Mouse (Mus musculus) midbrain, embryonic 12.5 days (tissue): Measurements from ENCODE around the gene Efcab2. TPM values are rescaled to one million over a fixed set of nuclear protein-coding genes. Genes with fewer than 3 reads are reported as not detected.
A peak's percentile ranks its signal among the peaks of the same experiment; 100 is the strongest.
"Not testable (repeated sequence)": the region's sequence is repeated elsewhere in the genome, so short reads cannot be mapped to it uniquely, and the experiment has no call there.

Experiments
- ATAC-seq: fragments of 200-750 bp; cut with Nextera tagmentation; 2 replicates; pipeline ENCODE4 v1.8.0; 2017; ENCODE audit warnings: low read depth, moderate TSS enrichment, moderate library complexity; ENCODE audit not compliant: low FRiP score
- H3K27ac ChIP-seq: fragments of 300-500 bp; sonication (generic); replicated peaks from 2 replicates; pipeline ENCODE4 v1.5.1; 2016; ENCODE audit warnings: mild to moderate bottlenecking
- H3K27me3 ChIP-seq: fragments of 300-500 bp; sonication (generic); 2 replicates; pipeline ENCODE4 v1.6.1; 2016; ENCODE audit warnings: mild to moderate bottlenecking
- H3K36me3 ChIP-seq: fragments of 300-500 bp; sonication (generic); 2 replicates; pipeline ENCODE4 v1.6.1; 2016
- H3K4me1 ChIP-seq: fragments of 300-500 bp; sonication (generic); 2 replicates; pipeline ENCODE4 v1.6.1; 2016
- H3K4me2 ChIP-seq: fragments of 300-500 bp; sonication (generic); replicated peaks from 2 replicates; pipeline ENCODE4 v1.6.1; 2016; ENCODE audit warnings: mild to moderate bottlenecking, moderate library complexity
- H3K4me3 ChIP-seq: fragments of 300-500 bp; sonication (generic); 2 replicates; pipeline ENCODE4 v1.5.1; 2016; ENCODE audit warnings: mild to moderate bottlenecking
- H3K9ac ChIP-seq: fragments of 300-500 bp; sonication (generic); replicated peaks from 2 replicates; pipeline ENCODE4 v1.6.1; 2016; ENCODE audit warnings: mild to moderate bottlenecking, moderate library complexity
- H3K9me3 ChIP-seq: fragments of 300-500 bp; sonication (generic); 2 replicates; pipeline ENCODE4 v1.6.1; 2016; ENCODE audit warnings: mild to moderate bottlenecking
- WGBS: fragments of 180-500 bp; shearing (Covaris S2); methylation state at CpG from one replicate; pipeline ENCODE4 v1.1.7; 2016; 5-methylcytosine and 5-hydroxymethylcytosine counted together
- polyA plus RNA-seq: library from polyadenylated mRNA; unstranded; fragments of >200 nt; fragmentation: Nextera tagmentation; extraction: Ambion mirVana; gene quantifications from 2 replicates; pipeline ENCODE4 v1.2.1, GENCODE M21; 2016

Efcab2 gene
- polyA plus RNA-seq, 1 experiment from 2014 or later: 8.4 TPM

DNA sequence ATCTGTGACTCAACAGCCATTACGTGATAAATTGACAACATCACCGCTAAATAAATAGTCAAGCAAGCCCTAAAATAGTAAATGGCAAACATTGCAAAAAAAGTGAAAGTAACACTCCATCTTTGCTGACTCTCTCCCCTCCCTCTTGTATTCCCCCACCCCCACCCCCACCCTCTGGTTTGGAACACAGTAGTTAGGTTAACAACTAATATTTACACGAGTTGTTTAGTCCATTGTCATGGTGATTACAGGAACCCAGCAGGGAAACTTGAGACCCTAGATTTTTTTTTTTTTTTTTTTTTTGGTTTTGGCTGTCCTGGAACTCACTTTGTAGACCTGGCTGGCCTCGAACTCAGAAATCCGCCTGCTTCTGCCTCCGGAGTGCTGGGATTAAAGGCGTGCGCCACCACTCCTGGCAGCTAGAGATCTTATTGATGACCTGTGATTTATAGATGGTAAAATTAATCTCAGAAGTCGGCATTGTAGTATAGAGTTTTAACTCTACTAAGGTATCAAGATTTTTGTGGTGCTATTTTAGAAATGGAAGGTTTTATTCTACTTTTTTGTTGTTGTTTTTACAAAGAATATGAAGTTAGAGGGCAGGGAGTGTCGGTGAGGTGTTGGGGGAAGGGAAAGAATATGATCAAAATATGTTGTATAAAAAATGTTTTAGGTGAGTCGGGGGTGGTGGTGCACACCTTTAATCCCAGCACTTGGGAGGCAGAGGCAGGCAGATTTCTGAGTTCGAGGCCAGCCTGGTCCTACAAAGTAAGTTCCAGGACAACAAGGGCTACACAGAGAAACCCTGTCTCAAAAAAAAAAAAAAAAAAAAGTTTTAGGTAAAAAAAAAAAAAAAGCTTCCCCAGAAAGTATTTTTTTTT lies 1.1 kb downstream of the Efcab2 start:
- peak overlapping the region; percentile 94 for H3K9ac ChIP-seq

DNA sequence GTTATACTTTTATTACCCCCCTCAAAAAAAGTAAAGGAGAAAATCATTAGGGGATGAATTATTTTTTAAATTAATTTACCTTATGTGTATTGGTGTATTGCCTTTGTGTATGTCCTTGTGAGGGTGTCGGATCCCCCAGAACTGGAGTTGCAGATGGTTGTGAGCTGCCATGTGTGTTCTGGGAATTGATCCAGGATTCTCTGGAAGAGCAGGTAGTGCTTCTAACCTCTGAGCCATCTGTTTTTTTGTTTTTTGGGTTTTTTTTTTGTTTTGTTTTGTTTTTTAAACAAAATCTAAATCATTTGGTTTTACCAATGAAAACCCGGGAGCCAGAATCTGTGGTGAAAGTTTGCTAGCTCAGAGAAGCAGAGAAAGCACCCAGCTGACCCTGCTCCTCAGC lies 1.8 kb downstream of the Efcab2 start:
- H3K4me3 ChIP-seq: no peak overlapping the region
- no peaks in the 10 kb centered on the region for H3K9me3 ChIP-seq
- WGBS: 79% methylated on average over 2 of the region's 2 CpGs
- H3K27me3 ChIP-seq: no peaks in the 10 kb centered on the region
- no peak overlapping the region for H3K4me2 ChIP-seq
- H3K36me3 ChIP-seq: no peaks in the 10 kb centered on the region
- H3K9ac ChIP-seq: no peak overlapping the region
- ATAC-seq: no peak
- H3K27ac ChIP-seq: no peak overlapping the region
- no peaks in the 10 kb centered on the region for H3K4me1 ChIP-seq

More for the DNA sequence above, 1.1 kb downstream of the Efcab2 start:
- no peaks in the 10 kb centered on the region for H3K9me3 ChIP-seq
- no peaks in the 10 kb centered on the region for H3K4me1 ChIP-seq
- no peaks in the 10 kb centered on the region for H3K36me3 ChIP-seq
- H3K4me2 ChIP-seq: peak overlapping the region; percentile 62
- H3K4me3 ChIP-seq: peak overlapping the region; percentile 70
- 0 out of 2 replicates have a peak, but pooled peaks have one; percentile 7 for ATAC-seq
- 65% methylated on average over 12 of the region's 12 CpGs for WGBS
- peak overlapping the region; percentile 100 for H3K27ac ChIP-seq
- H3K27me3 ChIP-seq: no peaks in the 10 kb centered on the region

DNA sequence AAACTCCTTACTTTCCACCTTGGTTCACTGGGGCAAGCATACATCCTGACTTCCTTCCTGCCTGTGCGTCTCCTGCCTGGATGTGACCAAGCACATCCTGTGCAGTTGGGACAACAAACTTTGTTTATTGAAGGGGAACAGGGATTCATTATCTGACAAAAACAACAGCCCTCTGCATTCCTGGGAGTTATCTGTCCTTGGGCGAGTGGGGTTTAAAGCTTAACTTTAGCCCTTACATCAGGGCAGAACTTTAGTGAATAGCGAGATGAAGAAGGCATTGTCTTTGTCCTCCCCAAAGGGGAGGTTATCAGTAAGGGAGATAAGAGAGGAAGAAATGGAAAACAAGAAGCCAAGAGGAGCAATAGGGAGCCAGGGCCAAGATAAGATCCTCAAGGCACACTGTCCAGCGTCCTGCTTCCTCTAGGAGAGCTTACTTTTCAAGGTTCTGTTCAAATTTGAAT lies 3.0 kb downstream of the Efcab2 start:
- no peaks in the 10 kb centered on the region for H3K4me1 ChIP-seq
- no peak overlapping the region for H3K9ac ChIP-seq
- no peak overlapping the region for H3K4me2 ChIP-seq
- H3K36me3 ChIP-seq: no peaks in the 10 kb centered on the region
- no peak overlapping the region for H3K27ac ChIP-seq
- no peaks in the 10 kb centered on the region for H3K27me3 ChIP-seq
- ATAC-seq: no peak
- no peaks in the 10 kb centered on the region for H3K9me3 ChIP-seq
- WGBS: 58% methylated on average over 4 of the region's 4 CpGs
- H3K4me3 ChIP-seq: no peak overlapping the region

DNA sequence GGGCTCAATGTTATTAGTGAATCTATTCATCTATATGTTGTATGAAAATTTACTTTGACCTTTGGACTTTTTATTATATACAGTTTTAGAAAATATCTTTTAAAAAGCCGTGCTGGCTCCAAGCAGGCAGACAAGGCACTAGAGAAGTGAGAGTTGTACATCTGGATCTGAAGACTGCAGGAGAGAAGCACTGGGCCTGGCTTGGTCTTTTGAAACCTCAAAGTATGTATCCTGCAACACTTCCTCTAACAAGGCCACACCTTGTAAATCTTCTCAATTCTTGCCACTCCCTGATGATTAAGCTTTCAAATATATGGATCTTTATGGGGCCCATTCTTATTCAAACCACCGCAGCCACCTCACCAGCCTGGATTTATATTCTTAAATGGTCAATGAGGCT lies 7.5 kb downstream of the Efcab2 start:
- H3K9ac ChIP-seq, H3K27ac ChIP-seq, H3K36me3 ChIP-seq, ATAC-seq, H3K4me3 ChIP-seq, H3K27me3 ChIP-seq, H3K4me1 ChIP-seq, H3K9me3 ChIP-seq, H3K4me2 ChIP-seq: not testable (repeated sequence)
- 89% methylated on average over 2 of the region's 2 CpGs for WGBS

DNA sequence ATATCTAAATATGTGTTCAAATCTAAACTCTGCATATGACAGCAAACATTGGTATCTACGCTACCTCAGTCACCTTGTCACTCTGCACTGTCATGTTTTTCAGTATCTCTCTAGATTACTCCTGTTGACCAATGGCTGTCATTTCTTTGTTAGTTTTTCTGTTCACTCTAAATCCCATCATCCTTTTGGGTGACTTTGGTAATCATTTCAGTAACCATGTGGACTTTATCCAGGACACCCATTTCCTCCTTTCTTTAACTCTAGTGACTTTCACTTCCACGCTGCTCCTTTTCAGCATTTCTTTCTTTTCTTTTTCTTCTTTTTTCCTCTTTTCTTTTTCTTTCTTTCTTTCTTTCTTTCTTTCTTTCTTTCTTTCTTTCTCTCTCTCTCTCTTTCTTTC lies 13.7 kb downstream of the Efcab2 start:
- no peak for ATAC-seq
- Histone ChIP-seq H3K27me3 (no peaks in the 10 kb centered on the region), H3K4me3 (no peak overlapping the region), H3K27ac (no peak overlapping the region), H3K36me3 (no peaks in the 10 kb centered on the region), H3K4me2 (no peak overlapping the region), H3K9me3 (no peaks in the 10 kb centered on the region), H3K4me1 (no peaks in the 10 kb centered on the region), H3K9ac (no peak overlapping the region)
- WGBS: 91% methylated on average over 2 of the region's 2 CpGs

DNA sequence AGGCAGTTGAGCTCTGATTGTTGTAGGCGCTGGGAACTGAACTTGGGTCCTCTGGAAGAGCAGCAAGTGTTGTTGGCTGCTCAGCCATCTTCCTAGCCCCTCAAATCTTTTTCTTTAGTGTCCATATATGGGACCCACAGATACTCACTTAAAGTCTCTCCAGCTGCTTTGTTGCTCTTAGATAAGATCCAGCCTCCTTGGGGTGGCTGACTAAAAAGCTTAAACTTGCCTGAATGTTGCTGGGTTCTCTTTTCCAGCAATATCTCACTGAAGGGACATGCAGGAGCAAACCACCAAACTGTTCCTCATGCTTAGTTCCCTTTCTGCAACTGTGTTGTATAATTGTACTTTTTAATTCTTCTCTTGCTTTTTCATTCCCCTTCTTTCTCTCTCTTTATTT lies 17.8 kb downstream of the Efcab2 start:
- Histone ChIP-seq H3K4me3 (no peak overlapping the region), H3K27ac (no peak overlapping the region), H3K27me3 (no peaks in the 10 kb centered on the region), H3K4me1 (no peaks in the 10 kb centered on the region), H3K9ac (no peak overlapping the region), H3K9me3 (no peaks in the 10 kb centered on the region), H3K36me3 (no peaks in the 10 kb centered on the region), H3K4me2 (no peak overlapping the region)
- no peak for ATAC-seq
- 94% methylated on average over 1 of the region's 1 CpGs for WGBS

DNA sequence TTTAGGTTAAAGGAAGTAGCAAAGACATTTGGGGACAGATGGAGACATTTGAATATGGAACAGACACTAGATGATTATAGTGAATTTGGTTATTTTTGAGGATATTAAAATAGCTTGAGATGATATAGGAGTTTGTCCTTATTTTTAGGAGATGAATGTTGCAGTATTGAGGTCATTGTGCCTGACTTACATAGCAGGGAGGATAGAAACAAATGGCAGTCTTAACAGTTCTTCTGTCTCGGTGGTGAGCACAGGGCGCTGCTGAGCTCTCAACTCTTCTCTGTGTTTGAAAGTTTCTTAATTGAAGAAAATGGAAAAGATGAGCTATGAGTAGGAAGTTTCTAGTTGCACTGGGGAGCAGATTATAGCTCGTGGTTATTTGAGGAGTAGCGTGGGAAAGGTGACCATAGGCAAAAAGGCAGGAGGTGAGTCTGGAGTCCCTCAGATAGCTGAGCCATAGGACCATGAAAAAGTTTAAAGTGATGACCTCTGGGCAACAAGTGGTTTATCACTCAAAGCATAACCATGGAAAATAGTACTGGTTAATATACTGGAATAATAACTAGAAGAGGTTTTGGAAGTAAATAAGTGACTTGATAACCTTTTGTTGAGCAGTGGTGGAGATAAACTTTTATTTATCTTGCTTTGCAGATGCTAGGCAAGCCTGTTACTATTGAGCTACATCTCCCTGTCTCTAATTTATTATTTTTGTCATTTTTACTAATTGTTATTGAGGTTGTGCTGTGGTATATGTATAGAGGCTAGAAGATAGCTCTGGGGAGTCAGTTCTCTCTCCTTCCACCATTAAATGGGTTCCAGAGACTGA lies 25.9 kb downstream of the Efcab2 start:
- no peaks in the 10 kb centered on the region for H3K4me1 ChIP-seq
- ATAC-seq: no peak
- 83% methylated on average over 4 of the region's 4 CpGs for WGBS
- no peaks in the 10 kb centered on the region for H3K27me3 ChIP-seq
- H3K27ac ChIP-seq: no peak overlapping the region
- no peak overlapping the region for H3K4me3 ChIP-seq
- no peak overlapping the region for H3K4me2 ChIP-seq
- H3K9me3 ChIP-seq: no peaks in the 10 kb centered on the region
- no peaks in the 10 kb centered on the region for H3K36me3 ChIP-seq
- H3K9ac ChIP-seq: no peak overlapping the region

DNA sequence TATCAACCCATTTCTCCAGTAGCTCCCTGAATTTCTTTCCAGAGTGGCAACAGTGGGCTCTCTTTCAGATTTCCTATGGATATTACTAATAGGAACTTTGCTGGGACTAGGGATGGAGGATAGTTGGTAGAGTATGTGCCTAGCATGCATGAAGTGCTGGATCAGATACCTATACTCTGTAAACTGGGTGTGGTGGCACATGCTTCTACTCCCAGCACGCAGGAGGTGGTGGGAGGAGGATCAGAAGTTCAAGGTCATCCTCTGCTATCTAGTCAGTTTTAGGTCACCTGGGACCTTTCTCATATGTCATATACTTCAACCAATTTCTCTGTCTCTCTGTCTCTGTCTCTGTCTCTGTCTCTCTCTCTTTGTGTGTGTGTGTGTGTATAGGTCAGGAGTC lies 27.7 kb downstream of the Efcab2 start:
- H3K4me3 ChIP-seq: no peak overlapping the region
- H3K4me2 ChIP-seq: no peak overlapping the region
- no peak overlapping the region for H3K27ac ChIP-seq
- no peak overlapping the region for H3K9ac ChIP-seq
- H3K27me3 ChIP-seq: no peaks in the 10 kb centered on the region
- no peaks in the 10 kb centered on the region for H3K4me1 ChIP-seq
- ATAC-seq: no peak
- no peaks in the 10 kb centered on the region for H3K36me3 ChIP-seq
- no peaks in the 10 kb centered on the region for H3K9me3 ChIP-seq
- WGBS: 75% methylated on average over 1 of the region's 1 CpGs

DNA sequence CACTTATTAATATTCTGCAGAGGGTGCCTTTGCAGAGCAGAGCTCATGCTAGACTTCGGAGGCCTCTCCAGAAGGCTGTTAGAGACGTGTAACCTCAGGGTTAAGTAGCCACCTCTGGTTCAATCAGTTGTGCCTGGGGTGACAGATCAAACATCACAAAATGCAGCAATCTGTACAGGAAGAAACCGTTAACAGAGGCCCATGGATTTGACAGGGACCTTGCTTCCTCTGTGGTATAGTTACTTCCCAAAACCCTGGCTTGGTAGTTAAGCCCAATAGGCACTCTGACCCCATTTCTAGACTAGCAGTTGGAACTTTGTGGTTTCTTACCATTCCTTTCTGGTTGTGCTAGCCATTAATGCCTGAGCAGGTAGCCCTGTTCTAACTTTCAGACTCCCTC lies 38.5 kb downstream of the Efcab2 start:
- 39% methylated on average over 3 of the region's 3 CpGs for WGBS
- no peaks in the 10 kb centered on the region for H3K9me3 ChIP-seq
- H3K36me3 ChIP-seq: no peaks in the 10 kb centered on the region

DNA sequence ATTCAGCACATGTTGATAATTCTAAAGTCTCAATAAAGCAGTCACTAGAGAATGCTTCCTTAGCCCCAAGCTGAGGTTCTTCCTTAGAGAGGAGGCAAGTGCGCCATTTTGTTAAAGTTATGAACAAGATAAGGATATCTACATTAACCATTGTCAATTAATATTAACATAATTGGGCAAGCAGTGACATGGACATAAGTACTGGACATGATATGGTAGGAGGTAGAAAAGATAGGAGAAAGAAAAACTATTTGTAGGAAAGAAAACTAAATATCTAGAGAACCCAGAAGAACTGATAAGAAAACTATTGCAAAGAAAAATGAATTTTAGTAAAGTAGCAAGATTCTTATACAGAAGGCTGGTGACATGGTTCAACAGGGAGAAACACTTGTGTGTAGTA lies 41.2 kb downstream of the Efcab2 start:
- Histone ChIP-seq H3K4me3 (no peak overlapping the region), H3K9me3 (no peaks in the 10 kb centered on the region), H3K4me1 (0 out of 2 replicates have a peak, but pooled peaks cover 7% of the 10 kb centered on the region), H3K4me2 (no peak overlapping the region), H3K36me3 (no peaks in the 10 kb centered on the region), H3K9ac (no peak overlapping the region), H3K27me3 (no peaks in the 10 kb centered on the region), H3K27ac (no peak overlapping the region)
- WGBS: 91% methylated on average over 1 of the region's 1 CpGs
- ATAC-seq: no peak

More for the DNA sequence above, 38.5 kb downstream of the Efcab2 start:
- Histone ChIP-seq H3K27me3 (no peaks in the 10 kb centered on the region), H3K4me1 (0 out of 2 replicates have a peak, but pooled peaks cover 7% of the 10 kb centered on the region), H3K4me3 (no peak overlapping the region), H3K27ac (no peak overlapping the region), H3K4me2 (no peak overlapping the region), H3K9ac (no peak overlapping the region)
- no peak for ATAC-seq

DNA sequence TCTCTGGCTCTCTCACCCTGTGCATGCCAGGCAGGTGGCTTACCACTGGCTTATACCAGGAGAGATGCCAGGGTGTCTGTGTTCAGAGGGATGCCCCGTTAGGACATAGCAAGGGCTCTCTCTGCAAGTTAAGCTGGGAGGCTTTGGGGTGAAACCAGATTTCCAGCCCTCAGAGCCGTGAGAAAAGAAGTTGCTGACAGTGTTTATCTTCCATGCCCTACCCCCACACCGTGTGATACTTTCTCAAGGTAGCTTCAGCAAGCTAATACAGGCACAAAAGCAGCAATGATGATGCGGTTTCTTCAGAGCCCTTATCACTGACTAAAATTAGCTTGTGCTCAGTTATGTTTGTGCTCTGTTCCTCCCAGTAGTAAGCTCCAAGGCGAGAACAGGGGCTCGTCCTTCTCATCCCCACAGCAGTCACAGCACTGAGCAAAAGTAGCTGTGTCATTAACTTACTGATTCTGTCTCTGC lies 42.4 kb downstream of the Efcab2 start:
- Histone ChIP-seq H3K27ac (0 out of 2 replicates have a peak overlapping the region, but pooled peaks have one; percentile 35), H3K9me3 (no peaks in the 10 kb centered on the region), H3K4me1 (0 out of 2 replicates have a peak, but pooled peaks cover 7% of the 10 kb centered on the region), H3K27me3 (no peaks in the 10 kb centered on the region), H3K4me3 (no peak overlapping the region), H3K4me2 (no peak overlapping the region), H3K36me3 (no peaks in the 10 kb centered on the region), H3K9ac (no peak overlapping the region)
- 67% methylated on average over 6 of the region's 6 CpGs for WGBS
- ATAC-seq: no peak

DNA sequence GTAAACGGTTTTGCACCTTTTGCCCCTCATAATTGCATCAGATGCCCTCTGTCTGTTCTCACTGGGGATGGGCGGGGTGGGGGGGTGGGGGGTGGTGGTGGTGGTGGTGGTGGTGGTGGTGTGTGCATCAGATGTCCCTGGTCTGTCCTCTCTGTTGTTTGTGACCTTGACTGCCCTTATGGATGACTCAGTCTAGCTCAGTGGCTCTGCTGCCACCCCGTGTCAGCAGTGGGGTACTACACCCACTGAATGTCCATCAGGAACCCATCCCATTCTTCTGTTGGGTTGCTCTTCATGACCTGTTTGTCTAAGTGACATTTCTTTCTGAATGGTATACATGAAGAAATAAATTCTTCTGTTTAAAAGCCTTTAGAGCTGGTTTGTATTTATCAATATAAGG lies 43.3 kb downstream of the Efcab2 start:
- Histone ChIP-seq H3K4me1 (0 out of 2 replicates have a peak, but pooled peaks cover 3% of the 10 kb centered on the region), H3K4me2 (no peak overlapping the region), H3K9ac (no peak overlapping the region), H3K27ac (no peak overlapping the region), H3K9me3 (no peaks in the 10 kb centered on the region), H3K36me3 (no peaks in the 10 kb centered on the region), H3K27me3 (no peaks in the 10 kb centered on the region), H3K4me3 (no peak overlapping the region)
- 29% methylated on average over 3 of the region's 3 CpGs for WGBS
- ATAC-seq: peak; percentile 83
